Mouse (Mus musculus): ENCODE data around the gene Dnajc8.
"Not testable (repeated sequence)": the region's sequence is repeated elsewhere in the genome, so short reads cannot be mapped to it uniquely, and the experiment has no call there.

Dnajc8 gene

DNA sequence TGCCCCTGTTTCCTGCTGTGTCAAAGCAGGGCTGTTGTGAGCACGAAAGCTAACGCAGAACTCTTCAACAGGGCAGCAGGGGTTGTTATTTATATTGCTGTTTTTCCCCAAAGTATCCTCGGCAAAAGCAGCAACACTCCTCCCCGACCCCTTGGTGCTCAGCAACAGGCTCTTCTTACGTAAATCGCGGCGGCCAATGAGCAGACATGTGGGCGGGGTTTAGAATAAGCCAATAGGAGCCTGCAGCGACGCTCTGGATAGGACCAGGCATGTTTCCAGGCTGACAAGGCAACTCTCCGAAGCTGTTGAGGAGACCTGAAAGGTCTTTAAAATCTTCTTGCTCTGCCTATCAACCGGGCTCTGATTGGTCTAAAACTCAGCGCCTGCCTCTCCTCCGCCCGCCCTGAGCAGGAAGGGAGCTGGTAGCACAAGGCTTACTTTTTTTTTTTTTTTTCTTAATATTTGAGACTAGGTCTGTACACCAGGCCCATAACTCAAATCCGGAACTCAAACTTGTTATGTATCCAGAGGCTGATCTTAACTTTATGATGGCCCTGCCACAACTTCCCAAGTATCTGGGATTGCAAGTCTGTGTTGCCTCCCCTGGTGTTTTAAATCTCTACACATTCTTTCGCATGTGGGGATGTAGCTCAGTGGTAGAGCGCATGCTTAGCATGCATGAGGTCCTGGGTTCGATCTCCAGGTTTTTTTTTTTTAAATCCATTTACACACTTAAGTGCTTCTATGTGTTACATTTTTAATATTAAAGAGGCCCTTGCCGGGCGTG lies 19.8 kb upstream of the Dnajc8 start:
- DNase-seq (ENCODE audit: low spot score): peak; percentile 96

- no peak for DNase-seq (ENCODE audit: low spot score)
These were observed 17.3 kb upstream of the Dnajc8 start for GRCm38 (mm10) chr4:132518066-132518465.

DNA sequence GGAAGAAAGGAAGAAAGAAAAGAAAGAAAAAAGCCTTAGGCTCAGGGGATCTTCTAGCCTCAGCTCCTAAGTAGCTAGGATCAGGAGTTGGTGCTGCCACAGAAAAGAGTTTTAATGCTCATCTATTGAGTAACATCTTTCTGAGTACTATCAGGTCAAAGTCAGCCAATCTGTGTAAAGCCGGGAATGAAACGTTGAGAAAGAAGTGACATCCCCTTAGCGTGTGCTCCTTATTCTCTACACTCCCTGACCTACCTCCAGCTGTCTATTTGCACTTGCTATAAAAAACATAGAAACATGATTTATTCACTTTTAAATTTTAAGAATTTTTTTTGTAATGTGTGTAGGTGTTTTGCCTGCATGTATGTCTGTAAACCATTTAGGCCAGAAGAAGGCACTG lies 16.2 kb upstream of the Dnajc8 start:
- DNase-seq (ENCODE audit: low spot score): no peak

- no peak for DNase-seq (ENCODE audit: low spot score)
These were observed 11.0 kb upstream of the Dnajc8 start for GRCm38 (mm10) chr4:132524321-132524741.

- DNase-seq (ENCODE audit: low spot score): peak; percentile 55
These were observed 10.5 kb upstream of the Dnajc8 start for GRCm38 (mm10) chr4:132524808-132525207.

GRCm38 (mm10) chr4:132526678-132527077 lies 8.7 kb upstream of the Dnajc8 start:
- DNase-seq (ENCODE audit: low spot score): peak; percentile 60

- DNase-seq (ENCODE audit: low spot score): no peak
These were observed 7.3 kb upstream of the Dnajc8 start for GRCm38 (mm10) chr4:132527917-132528522.

DNA sequence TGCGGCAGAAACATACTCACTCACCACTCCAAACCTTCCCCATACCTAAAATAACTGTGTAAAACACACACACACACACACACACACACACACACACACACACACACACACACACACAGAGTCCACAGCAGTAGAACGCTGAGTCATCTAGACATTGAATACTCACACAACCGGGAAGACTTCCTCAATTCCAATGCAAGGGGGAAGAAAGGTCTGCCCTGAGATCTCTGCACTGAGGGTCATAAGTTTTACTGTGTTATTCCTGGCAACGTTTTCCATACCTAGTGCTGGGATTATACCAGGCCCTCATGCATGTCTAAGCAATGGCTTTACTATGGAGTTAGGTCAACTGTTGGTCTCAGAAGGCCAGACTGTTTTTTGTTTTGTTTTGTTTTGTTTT lies 6.0 kb upstream of the Dnajc8 start:
- peak; percentile 46 for DNase-seq (ENCODE audit: low spot score)

- peak; percentile 80 for DNase-seq (ENCODE audit: low spot score)
These were observed 5.1 kb upstream of the Dnajc8 start for GRCm38 (mm10) chr4:132530033-132530804.

DNA sequence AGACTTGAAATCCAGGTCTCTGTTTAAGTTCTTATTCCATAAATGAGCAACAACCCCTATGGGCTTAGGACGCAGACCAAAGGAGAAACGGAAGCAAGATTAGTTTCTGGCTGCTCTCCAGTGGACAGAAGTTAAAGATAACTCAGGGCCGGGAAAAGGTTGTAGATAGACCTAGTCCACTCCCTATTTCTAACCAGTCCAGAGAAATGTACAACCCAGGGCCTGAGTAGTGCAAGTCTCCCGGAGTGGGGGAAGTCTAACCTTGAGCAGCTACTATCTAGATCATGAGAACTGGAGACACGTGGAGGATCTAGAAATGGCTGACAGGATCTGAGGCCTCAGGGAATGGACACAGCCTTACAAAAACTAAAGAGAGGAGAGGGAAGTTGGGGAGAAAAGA lies 2.9 kb upstream of the Dnajc8 start:
- DNase-seq (ENCODE audit: low spot score): peak; percentile 68

DNA sequence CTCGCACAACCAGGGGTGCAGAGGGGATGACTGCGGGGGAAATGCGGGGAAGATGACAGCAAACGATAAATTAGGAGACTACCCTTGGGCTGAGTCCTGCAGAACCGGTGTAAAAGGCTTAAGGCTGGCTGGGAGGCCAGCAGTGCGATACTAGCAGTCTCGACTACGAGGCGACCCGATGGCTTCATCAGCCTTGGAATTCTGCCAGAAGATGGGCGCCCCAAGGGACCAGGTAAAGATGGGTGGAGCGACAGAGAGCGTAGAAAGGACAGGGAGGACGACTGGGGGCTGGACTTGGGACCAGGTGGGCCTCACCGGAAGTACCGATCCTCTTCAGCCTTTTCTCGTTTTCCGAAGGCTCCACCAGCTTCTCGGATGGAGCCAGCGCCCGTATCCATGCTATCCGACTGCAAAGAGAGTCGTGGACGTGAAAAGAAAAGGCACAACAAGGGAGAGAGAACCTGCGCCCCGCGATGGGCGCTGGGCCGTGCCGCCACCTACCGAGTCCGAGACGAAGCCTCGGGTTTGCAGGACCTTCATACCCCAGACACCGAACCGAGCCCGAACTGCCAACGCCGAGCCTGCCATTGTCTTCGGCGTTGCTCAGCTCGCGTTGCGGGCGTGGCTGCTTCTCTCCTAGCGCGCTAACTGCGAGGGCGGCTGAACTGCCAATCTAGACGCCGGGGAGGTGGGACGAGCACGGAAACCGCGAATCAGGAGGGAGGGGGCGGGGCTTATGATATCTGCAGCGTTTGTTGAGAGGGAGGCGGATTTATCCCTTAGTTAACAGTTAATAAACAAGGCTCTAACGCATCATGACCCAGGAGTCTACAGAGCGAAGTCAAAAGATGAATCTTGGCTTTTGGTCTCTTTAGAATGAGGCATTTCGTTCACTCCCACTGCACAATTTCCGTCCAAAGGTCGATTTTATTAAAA lies 2.1 kb upstream of the Dnajc8 start, which contains the start of gene Atpif1:
Atpif1 (minus strand) TSS at position 679 of the 936 bp plus-strand sequence.
- peak; percentile 97 for DNase-seq (ENCODE audit: low spot score)

DNA sequence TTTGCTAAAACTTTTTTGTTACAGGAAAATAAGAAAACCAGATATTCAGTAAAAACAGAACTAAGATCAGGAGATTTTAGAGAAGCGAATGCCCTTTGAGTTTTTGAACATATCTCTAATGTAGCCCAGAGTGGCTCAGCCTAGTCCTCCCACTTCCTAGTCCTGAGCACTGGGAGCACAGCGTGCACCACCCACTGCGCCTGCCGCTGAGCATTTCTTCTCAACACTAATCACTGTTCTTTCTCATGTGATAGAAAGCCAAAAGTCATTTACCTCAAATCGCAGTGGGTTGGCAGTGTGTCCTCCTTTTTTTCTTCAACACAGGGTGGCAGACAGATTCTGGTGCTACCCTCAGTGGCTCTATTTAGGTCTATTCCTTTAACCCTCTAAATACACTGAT lies 4.1 kb downstream of the Dnajc8 start:
- no peak for DNase-seq (ENCODE audit: low spot score)

DNA sequence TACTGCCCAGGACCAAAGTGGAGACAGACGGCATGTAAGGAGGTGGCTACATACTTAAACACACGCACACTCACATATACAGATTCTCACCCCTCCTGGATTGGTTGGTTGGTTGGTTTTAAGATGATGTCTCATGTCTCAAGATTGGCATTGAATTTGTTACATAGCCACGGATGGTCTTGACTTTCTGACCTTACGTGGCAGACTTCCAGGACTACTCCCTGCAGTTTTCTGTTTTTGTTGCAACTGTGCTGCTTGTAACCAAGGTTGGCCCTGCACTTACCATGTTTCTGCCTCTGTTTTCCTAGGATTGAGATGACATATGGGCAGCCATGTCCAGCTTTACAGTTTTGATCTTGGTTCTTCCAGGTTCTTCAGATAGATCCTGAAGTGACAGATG lies 6.1 kb downstream of the Dnajc8 start:
- DNase-seq (ENCODE audit: low spot score): no peak

DNA sequence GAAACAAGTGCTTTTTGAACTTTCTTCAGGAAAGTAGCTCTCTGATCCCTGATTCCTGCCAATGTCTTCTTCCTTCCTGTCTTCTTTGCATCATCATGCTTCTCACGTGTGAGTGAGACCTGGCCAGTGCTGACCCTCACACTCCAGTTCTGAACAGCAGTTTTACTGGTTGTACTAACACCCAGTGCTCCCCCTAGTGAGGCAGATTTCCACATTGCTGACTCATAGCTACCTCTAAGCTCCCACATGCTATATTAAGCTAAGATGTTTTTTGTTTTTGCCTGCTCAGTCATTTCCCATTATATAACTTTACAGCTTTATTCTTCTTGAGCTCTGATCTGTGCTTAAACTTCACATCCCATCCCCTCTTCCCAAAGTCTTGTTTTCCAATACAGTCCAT lies 7.4 kb downstream of the Dnajc8 start:
- no peak for DNase-seq (ENCODE audit: low spot score)

DNA sequence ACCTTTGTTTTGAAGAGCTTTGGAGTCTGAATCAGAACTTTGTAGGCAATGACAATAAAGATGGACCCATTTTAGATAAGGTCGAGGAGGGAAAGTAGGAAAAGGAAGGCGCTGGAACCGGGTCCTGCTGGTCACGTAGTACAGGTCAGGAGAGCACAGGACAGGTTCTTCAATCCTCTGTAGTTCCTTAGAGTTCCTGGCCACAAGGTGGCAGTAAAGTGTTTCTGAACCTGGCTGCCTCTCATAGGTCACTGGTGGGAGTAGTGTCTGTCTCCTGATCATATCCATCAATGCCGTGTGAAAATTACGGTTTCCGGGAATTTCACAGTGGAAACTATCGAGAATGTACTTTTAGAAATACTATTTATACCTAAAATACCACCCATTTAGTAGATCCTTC lies 10.5 kb downstream of the Dnajc8 start:
- peak; percentile 74 for DNase-seq (ENCODE audit: low spot score)

DNA sequence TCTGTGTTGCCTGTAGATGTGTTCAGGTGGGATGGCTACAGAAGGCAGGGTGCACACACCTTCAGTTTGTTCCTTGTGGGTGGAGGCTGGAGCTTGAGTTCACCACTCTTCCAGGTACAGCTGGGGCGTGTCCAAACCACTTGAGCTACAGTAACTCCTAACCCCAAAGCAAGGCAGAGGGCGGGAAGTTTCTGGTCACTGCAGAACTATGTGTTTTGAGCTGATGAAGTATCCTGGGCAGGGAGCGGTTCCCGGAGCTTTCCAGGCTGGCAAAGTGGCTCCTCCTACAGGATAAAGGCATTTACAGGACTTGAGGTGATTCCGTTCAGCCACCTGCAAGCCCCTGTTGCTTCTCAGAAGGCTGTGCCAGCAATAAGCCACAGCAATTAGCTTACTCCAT lies 18.9 kb downstream of the Dnajc8 start:
- DNase-seq (ENCODE audit: low spot score): no peak

- no peak for DNase-seq (ENCODE audit: low spot score)
These were observed 19.3 kb downstream of the Dnajc8 start for GRCm38 (mm10) chr4:132554653-132555052.

GRCm38 (mm10) chr4:132555550-132555949 lies 20.2 kb downstream of the Dnajc8 start:
- not testable (repeated sequence) for DNase-seq (ENCODE audit: low spot score)

- no peak for DNase-seq (ENCODE audit: low spot score)
These were observed 27.9 kb downstream of the Dnajc8 start for GRCm38 (mm10) chr4:132563261-132563660.

DNA sequence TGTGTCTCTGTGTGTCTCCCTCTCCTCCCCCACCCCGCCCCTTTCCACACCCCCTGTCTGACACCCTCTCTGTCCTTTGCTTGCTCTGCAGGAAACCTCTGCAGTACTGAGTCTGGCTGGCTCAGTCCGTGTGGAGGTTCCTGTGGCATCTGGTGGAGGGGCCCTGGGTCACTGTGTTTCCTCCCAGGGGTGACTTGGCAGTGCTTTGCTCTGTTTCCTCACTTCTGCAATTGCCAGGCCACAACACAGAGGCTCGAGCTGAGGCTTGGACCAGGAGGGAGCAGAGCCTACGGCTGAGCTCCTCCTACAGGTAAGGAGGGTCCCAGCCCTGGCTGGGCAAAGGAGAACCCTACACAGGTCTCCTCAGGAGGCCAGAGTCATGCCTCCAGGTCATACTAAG lies 28.6 kb downstream of the Dnajc8 start, which contains the start of gene Ptafr:
Ptafr (plus strand) TSS at position 103 of the 400 bp plus-strand sequence.
- DNase-seq (ENCODE audit: low spot score): no peak

DNA sequence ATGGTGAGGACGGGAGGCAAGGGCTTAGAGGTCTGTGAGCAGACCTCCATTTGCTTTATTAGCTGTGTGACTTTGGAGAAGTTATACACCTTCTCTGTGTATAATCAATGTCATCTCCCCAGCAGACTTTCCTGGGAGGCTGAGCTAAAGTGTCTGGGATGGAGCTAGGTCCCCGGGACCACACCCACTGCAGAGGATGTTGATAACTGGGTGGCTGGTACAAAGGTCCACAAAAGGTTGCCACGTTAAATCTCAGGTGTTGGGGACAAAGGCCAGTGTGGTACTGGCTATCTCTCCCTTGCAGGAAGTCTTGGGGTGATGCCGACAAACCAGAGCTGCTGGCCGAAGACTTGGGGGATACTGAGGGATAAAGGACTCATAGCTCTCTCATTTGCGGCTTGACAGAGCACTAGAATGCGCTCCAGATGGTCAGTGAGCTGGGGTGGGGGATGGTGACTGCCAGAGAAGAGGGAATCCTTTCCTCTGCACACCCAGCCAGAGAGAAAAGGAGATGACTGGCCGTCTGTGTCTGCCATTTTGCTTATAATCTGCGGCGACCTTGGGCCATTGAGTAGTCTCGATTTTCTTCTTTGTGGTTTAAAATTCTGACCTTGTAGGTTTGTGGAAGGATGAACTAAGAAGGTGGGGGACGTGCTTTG lies 29.9 kb downstream of the Dnajc8 start:
- DNase-seq (ENCODE audit: low spot score): no peak

All from c-Kit-positive CD71-positive TER-119-positive erythroid progenitor cells, embryonic 14.5 days (primary cell).